Mouse (Mus musculus): ENCODE data around the gene Cyp2c23.

DNA sequence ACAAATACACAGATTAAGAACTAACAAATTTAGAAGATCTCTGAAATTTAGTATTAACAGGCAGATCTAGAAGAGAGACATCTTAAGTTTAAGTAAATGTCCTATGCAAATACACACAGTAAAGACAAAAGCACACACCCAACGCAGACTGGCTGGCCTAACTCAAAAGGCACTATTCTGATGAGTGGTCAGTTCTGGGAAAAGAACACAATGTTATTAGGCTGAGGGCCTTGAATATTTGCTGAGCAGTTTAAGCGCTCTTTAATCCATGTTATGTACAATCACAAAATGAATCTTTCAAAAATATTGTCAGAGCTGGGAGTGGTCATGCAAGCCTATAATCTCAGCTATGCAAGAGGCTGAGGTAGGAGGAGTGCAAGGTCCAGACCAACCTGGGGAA is 35.7 kb upstream of the Cyp2c23 start:
- no peak for TF ChIP-seq MAFK (IDR thresholded peaks at IDR 0.05; ENCODE audit: insufficient read depth, low read depth, low read length)
- TF ChIP-seq ZC3H11A (IDR thresholded peaks at IDR 0.05; ENCODE audit: borderline replicate concordance, low read depth, low read length), result no peak
- TF ChIP-seq ZNF384 (IDR thresholded peaks at IDR 0.05; ENCODE audit: low read depth, low read length), result no peak
